ENCODE assay signal across 24 mouse cellular contexts in genomic region chr1:152648052-152648451, GRCm38 (mm10).
DNase-seq lines count a peak whose midpoint lies in the region; ATAC-seq and TF ChIP-seq lines count a peak whose summit lies in the region.
"Had no signal": no experiment of that assay in that cellular context is flagged by ENCODE, and none has a peak within 500 bp of the region (broad histone marks: within the 10 kb centered on the region; RNA-seq: fewer than 3 reads in every experiment).

No protein-coding gene starts in this region.

- TF ChIP-seq CTCF in gastrocnemius, adult 2 months (IDR thresholded peaks at IDR 0.05), result no peak
- no peak for TF ChIP-seq CTCF in heart, adult 2 months (IDR thresholded peaks at IDR 0.05)

- H3K36me3 ChIP-seq in heart, adult 2 months (ENCODE audit: control insufficient read depth, insufficient read depth, low read length), result no peaks in the 10 kb centered on the region
- H3K36me3 ChIP-seq: embryonic facial prominence, embryonic 10.5 days; embryonic facial prominence, embryonic 12.5 days; forebrain, embryonic 15.5 days; G1E had no signal

- no peak for TF ChIP-seq EP300 in heart, adult 2 months (IDR thresholded peaks at IDR 0.05; ENCODE audit: insufficient read depth, low read depth, low read length)

- H3K79me2 ChIP-seq in heart, adult 2 months (replicated peaks; ENCODE audit: control insufficient read depth, insufficient read depth, low read length), result no peaks in the 10 kb centered on the region

- no peak overlapping the region for H3K9ac ChIP-seq in heart, adult 2 months (ENCODE audit: low read depth, low read length)
- H3K9ac ChIP-seq: embryonic facial prominence, embryonic 12.5 days; forebrain, embryonic 13.5 days; forebrain, embryonic 15.5 days had no signal

- no peak for DNase-seq in frontal cortex, adult 2 months (ENCODE audit: extremely low spot score in 1 of 2, low spot score in 1 of 2)
- peak; percentile 56 for DNase-seq in gastrocnemius, adult 2 months
- no peak for DNase-seq in gastrocnemius, postnatal 25 days
- peak; percentile 12 to 13 for DNase-seq in heart, adult 2 months
- DNase-seq in heart, postnatal 10 days, result no peak
- DNase-seq: adrenal gland, adult 8-10 months; adrenal gland, postnatal 14 days; adrenal gland, postnatal 36 days; B cell, adult 2 months; cerebellum, adult 11-12 months; cerebellum, adult 2 months; cerebellum, adult 9-10 months; cerebellum, postnatal 10 days; cerebellum, postnatal 25 days had no signal

- 53% methylated on average over 5 of the region's 5 CpGs for WGBS in heart, adult 2 months

- H3K27me3 ChIP-seq in heart, adult 2 months (ENCODE audit: control insufficient read depth, insufficient read depth, low read length), result no peaks in the 10 kb centered on the region
- H3K27me3 ChIP-seq: CH12.LX; embryonic facial prominence, embryonic 12.5 days; forebrain, embryonic 13.5 days; forebrain, embryonic 15.5 days; Patski had no signal

- peaks cover 2% of the 10 kb centered on the region for H3K4me1 ChIP-seq in heart, adult 2 months (ENCODE audit: control insufficient read depth, insufficient read depth, low read length)
- H3K4me1 ChIP-seq: embryonic facial prominence, embryonic 12.5 days; forebrain, embryonic 13.5 days; forebrain, embryonic 15.5 days had no signal

- peak; percentile 84 for ATAC-seq in frontal cortex, adult (ENCODE audit: low TSS enrichment)
- ATAC-seq: activated CD4-positive, CD25-positive, alpha-beta regulatory T cell, adult 4 months; CD4-positive, CD25-positive, alpha-beta regulatory T cell, adult 4 months; forebrain, embryonic 13.5 days; forebrain, embryonic 15.5 days; Patski had no signal

- intact Hi-C loops in gastrocnemius, adult 2 months (cut with DNase I), result no loop called here
- intact Hi-C loops in heart, adult 2 months (cut with DNase I), result no loop called here
- intact Hi-C loops in heart, postnatal 10 days (cut with DNase I), result no loop called here

- no peak overlapping the region for H3K4me3 ChIP-seq in gastrocnemius, adult 2 months
- no peak overlapping the region for H3K4me3 ChIP-seq in heart, adult 2 months
- H3K4me3 ChIP-seq: embryonic facial prominence, embryonic 10.5 days; embryonic facial prominence, embryonic 12.5 days; forebrain, embryonic 13.5 days; forebrain, embryonic 15.5 days had no signal

- H3K27ac ChIP-seq in gastrocnemius, adult 2 months, result no peak overlapping the region
- no peak overlapping the region for H3K27ac ChIP-seq in heart, adult 2 months
- H3K27ac ChIP-seq: embryonic facial prominence, embryonic 10.5 days; embryonic facial prominence, embryonic 12.5 days; forebrain, embryonic 13.5 days; forebrain, embryonic 15.5 days had no signal

- TF ChIP-seq POLR2A in heart, adult 2 months (IDR thresholded peaks at IDR 0.05; ENCODE audit: insufficient read depth, low read depth, low read length), result no peak

Comparison
In these comparisons a context has a peak if more than half of its experiments do, and no peak if none do; other contexts are left out.
1. DNase-seq: peak in gastrocnemius, adult 2 months (single experiment) and heart, adult 2 months (2 of 2); none in frontal cortex, adult 2 months (0 of 2), gastrocnemius, postnatal 25 days (single experiment) and heart, postnatal 10 days (0 of 2).